Mouse (Mus musculus) forebrain, postnatal 0 days (tissue): ENCODE measurements at regions not wholly inside any gene's neighbourhood (a gene's known extent, or its start where the extent isn't known, plus 50 kb on each side); places are given as distances from the start of the nearest gene placed in this dataset.

Experiments used
- ATAC-seq: fragments of 200-750 bp; cut with Nextera tagmentation; 2 replicates; pipeline ENCODE4 v1.8.0; 2017; ENCODE audit warnings: mild to moderate bottlenecking, moderate library complexity
- DNase-seq: peaks from one replicate; pipeline ENCODE4 v3.0.0-alpha.2; 2015
- H3K27ac ChIP-seq: fragments of 300-500 bp; sonication (generic); 2 replicates; pipeline ENCODE4 v1.5.1; 2014; ENCODE audit warnings: low read depth, mild to moderate bottlenecking, antibody characterized with exemption, low read length, moderate library complexity, mixed read lengths
- H3K27me3 ChIP-seq: fragments of 300-500 bp; sonication (generic); 2 replicates; pipeline ENCODE4 v1.6.1; 2014; ENCODE audit warnings: mild to moderate bottlenecking, low read length, mixed read lengths; ENCODE audit not compliant: insufficient read depth
- H3K36me3 ChIP-seq: fragments of 300-500 bp; sonication (generic); 2 replicates; pipeline ENCODE4 v1.6.1; 2014; ENCODE audit warnings: mild to moderate bottlenecking, moderate library complexity; ENCODE audit not compliant: insufficient read depth
- H3K4me1 ChIP-seq: fragments of 300-500 bp; sonication (generic); 2 replicates; pipeline ENCODE4 v1.6.1; 2014; ENCODE audit warnings: antibody characterized with exemption; ENCODE audit not compliant: insufficient read depth
- H3K4me2 ChIP-seq: fragments of 300-500 bp; sonication (generic); 2 replicates; pipeline ENCODE4 v1.6.1; 2014; ENCODE audit warnings: low read depth, mild to moderate bottlenecking, moderate library complexity
- H3K4me3 ChIP-seq: fragments of 300-500 bp; sonication (generic); 2 replicates; pipeline ENCODE4 v1.5.1; 2014; ENCODE audit warnings: low read depth, low read length, mixed read lengths
- H3K9ac ChIP-seq: fragments of 300-500 bp; sonication (generic); 2 replicates; pipeline ENCODE4 v1.6.1; 2014; ENCODE audit warnings: mild to moderate bottlenecking
- H3K9me3 ChIP-seq: fragments of 300-500 bp; sonication (generic); 2 replicates; pipeline ENCODE4 v1.6.1; 2016; ENCODE audit warnings: low read length
- CTCF ChIP-seq: sonication (generic); IDR thresholded peaks from 2 replicates; pipeline ENCODE4 v1.5.1; 2016; ENCODE audit warnings: antibody characterized with exemption, control low read depth, low read depth
- whole genome bisulfite sequencing: fragments of 180-500 bp; shearing (Covaris S2); extraction: QIAGEN DNeasy Blood & Tissue Kit; methylation state at CpG from one replicate; pipeline ENCODE4 v1.1.7; 2014; 5-methylcytosine and 5-hydroxymethylcytosine counted together

GRCm38 (mm10) chr2:108913555-108913954 is 367.0 kb upstream of the Kif18a start:
- Histone ChIP-seq H3K27ac (no peak overlapping the region), H3K9ac (no peak overlapping the region), H3K36me3 (no peaks in the 10 kb centered on the region), H3K9me3 (no peaks in the 10 kb centered on the region), H3K4me1 (no peaks in the 10 kb centered on the region), H3K4me2 (no peak overlapping the region), H3K4me3 (no peak overlapping the region), H3K27me3 (no peaks in the 10 kb centered on the region)
- no peak for ATAC-seq
- 70% methylated on average over 2 of the region's 2 CpGs for WGBS
- no peak for TF ChIP-seq CTCF
- no peak for DNase-seq

- Histone ChIP-seq H3K27ac (no peak overlapping the region), H3K9ac (no peak overlapping the region), H3K36me3 (no peaks in the 10 kb centered on the region), H3K4me1 (no peaks in the 10 kb centered on the region), H3K9me3 (no peaks in the 10 kb centered on the region), H3K4me3 (no peak overlapping the region), H3K27me3 (no peaks in the 10 kb centered on the region), H3K4me2 (no peak overlapping the region)
- ATAC-seq (peak; percentile 29; the same call in 1 of the 2 replicates), DNase-seq (no peak)
- 74% methylated on average over 3 of the region's 3 CpGs for WGBS
- no peak for TF ChIP-seq CTCF
Observed at GRCm38 (mm10) chr2:108913967-108914366, 366.6 kb upstream of the Kif18a start.

- no peaks in the 10 kb centered on the region for H3K36me3 ChIP-seq
- no peaks in the 10 kb centered on the region for H3K9me3 ChIP-seq
- H3K27ac ChIP-seq = no peak overlapping the region
- no peaks in the 10 kb centered on the region for H3K4me1 ChIP-seq
- no peaks in the 10 kb centered on the region for H3K27me3 ChIP-seq
- no peak overlapping the region for H3K4me2 ChIP-seq
- no peak overlapping the region for H3K4me3 ChIP-seq
- no peak for TF ChIP-seq CTCF
- no peak for DNase-seq
- no peak for ATAC-seq
- 84% methylated on average over 3 of the region's 3 CpGs for WGBS
- H3K9ac ChIP-seq = no peak overlapping the region
Observed at GRCm38 (mm10) chr2:108919500-108920045, 361.0 kb upstream of the Kif18a start.

GRCm38 (mm10) chr2:108920111-108920510 is 360.4 kb upstream of the Kif18a start:
- Histone ChIP-seq H3K4me3 (no peak overlapping the region), H3K9me3 (no peaks in the 10 kb centered on the region), H3K36me3 (no peaks in the 10 kb centered on the region), H3K4me1 (no peaks in the 10 kb centered on the region), H3K4me2 (no peak overlapping the region), H3K27me3 (no peaks in the 10 kb centered on the region), H3K27ac (no peak overlapping the region), H3K9ac (no peak overlapping the region)
- DNase-seq (no peak), ATAC-seq (no peak)
- TF ChIP-seq CTCF = no peak
- 51% methylated on average over 5 of the region's 5 CpGs for WGBS

GRCm38 (mm10) chr2:108935981-108936762 is 344.4 kb upstream of the Kif18a start:
- 21% methylated on average over 5 of the region's 5 CpGs for whole genome bisulfite sequencing
- Histone ChIP-seq H3K9ac (no peak overlapping the region), H3K36me3 (no peaks in the 10 kb centered on the region), H3K4me3 (no peak overlapping the region), H3K27ac (no peak overlapping the region), H3K4me2 (no peak overlapping the region), H3K9me3 (no peaks in the 10 kb centered on the region), H3K4me1 (no peaks in the 10 kb centered on the region), H3K27me3 (no peaks in the 10 kb centered on the region)
- TF ChIP-seq CTCF = no peak
- ATAC-seq = peak; percentile 86
- DNase-seq = peak; percentile 66

- Histone ChIP-seq H3K4me2 (no peak overlapping the region), H3K27me3 (no peaks in the 10 kb centered on the region), H3K9ac (no peak overlapping the region), H3K36me3 (no peaks in the 10 kb centered on the region), H3K4me1 (no peaks in the 10 kb centered on the region), H3K9me3 (no peaks in the 10 kb centered on the region), H3K27ac (no peak overlapping the region), H3K4me3 (no peak overlapping the region)
- no peak for ATAC-seq
- no peak for TF ChIP-seq CTCF
- 88% methylated on average over 5 of the region's 5 CpGs for WGBS
- DNase-seq = no peak
Observed at GRCm38 (mm10) chr2:108980921-108981320, 299.6 kb upstream of the Kif18a start.

- DNase-seq = no peak
- no peak for TF ChIP-seq CTCF
- 59% methylated on average over 1 of the region's 1 CpGs for WGBS
Observed at GRCm38 (mm10) chr2:109016223-109016622, 264.3 kb upstream of the Kif18a start.

More at GRCm38 (mm10) chr2:109016223-109016622, 264.3 kb upstream of the Kif18a start:
- H3K36me3 ChIP-seq = no peaks in the 10 kb centered on the region
- ATAC-seq = no peak
- H3K9me3 ChIP-seq = no peaks in the 10 kb centered on the region
- H3K4me1 ChIP-seq = no peaks in the 10 kb centered on the region
- H3K27ac ChIP-seq = no peak overlapping the region
- H3K9ac ChIP-seq = no peak overlapping the region
- H3K27me3 ChIP-seq = no peaks in the 10 kb centered on the region
- no peak overlapping the region for H3K4me3 ChIP-seq
- no peak overlapping the region for H3K4me2 ChIP-seq
